Mouse (Mus musculus) lung, embryonic 14.5 days (tissue): ENCODE measurements at regions not wholly inside any gene's neighbourhood (a gene's known extent, or its start where the extent isn't known, plus 50 kb on each side); places are given as distances from the start of the nearest gene placed in this dataset.

Experiments used
- ATAC-seq: fragments of 200-750 bp; cut with Nextera tagmentation; 2 replicates; pipeline ENCODE4 v1.8.0; 2017; ENCODE audit warnings: mild to moderate bottlenecking, moderate TSS enrichment, moderate library complexity; ENCODE audit not compliant: insufficient read depth
- DNase-seq: peaks from one replicate; pipeline ENCODE4 v3.0.0-alpha.2; 2015
- H3K27ac ChIP-seq: fragments of 300-500 bp; sonication (generic); 2 replicates; pipeline ENCODE4 v1.5.1; 2014; ENCODE audit warnings: low read depth, mild to moderate bottlenecking, moderate library complexity
- H3K27me3 ChIP-seq: fragments of 300-500 bp; sonication (generic); 2 replicates; pipeline ENCODE4 v1.6.1; 2014; ENCODE audit warnings: low read length, control low read depth; ENCODE audit not compliant: insufficient read depth
- H3K36me3 ChIP-seq: fragments of 300-500 bp; sonication (generic); 2 replicates; pipeline ENCODE4 v1.6.1; 2014; ENCODE audit warnings: control low read depth; ENCODE audit not compliant: insufficient read depth
- H3K4me1 ChIP-seq: fragments of 300-500 bp; sonication (generic); 2 replicates; pipeline ENCODE4 v1.6.1; 2014; ENCODE audit warnings: antibody characterized with exemption, control low read depth; ENCODE audit not compliant: insufficient read depth
- H3K4me2 ChIP-seq: fragments of 300-500 bp; sonication (generic); 2 replicates; pipeline ENCODE4 v1.6.1; 2014; ENCODE audit warnings: mild to moderate bottlenecking
- H3K4me3 ChIP-seq: fragments of 300-500 bp; sonication (generic); 2 replicates; pipeline ENCODE4 v1.5.1; 2014; ENCODE audit warnings: low read depth, low read length
- H3K9ac ChIP-seq: fragments of 300-500 bp; sonication (generic); 2 replicates; pipeline ENCODE4 v1.6.1; 2014
- H3K9me3 ChIP-seq: fragments of 300-500 bp; sonication (generic); 2 replicates; pipeline ENCODE4 v1.6.1; 2016; ENCODE audit warnings: low read depth, low read length, control low read depth
- CTCF ChIP-seq: IDR thresholded peaks from 2 replicates; pipeline ENCODE4 v1.5.1; 2016; ENCODE audit warnings: antibody characterized with exemption, low read depth
- WGBS: fragments of 180-500 bp; shearing (Covaris S2); extraction: QIAGEN DNeasy Blood & Tissue Kit; methylation state at CpG from one replicate; pipeline ENCODE4 v1.1.7; 2014; 5-methylcytosine and 5-hydroxymethylcytosine counted together

GRCm38 (mm10) chr8:39218716-39219115, 1456.2 kb upstream of the Adam24 start:
- H3K36me3 ChIP-seq, result no peaks in the 10 kb centered on the region
- no peak for TF ChIP-seq CTCF

GRCm38 (mm10) chr8:39227239-39227638, 1447.6 kb upstream of the Adam24 start:
- no peak for ATAC-seq
- TF ChIP-seq CTCF, result no peak
- no peaks in the 10 kb centered on the region for H3K9me3 ChIP-seq

More at GRCm38 (mm10) chr8:39218716-39219115, 1456.2 kb upstream of the Adam24 start:
- ATAC-seq (no peak), DNase-seq (no peak)
- H3K4me3 ChIP-seq, result no peak overlapping the region
- no peak overlapping the region for H3K9ac ChIP-seq
- 95% methylated on average over 1 of the region's 1 CpGs for WGBS
- H3K4me2 ChIP-seq, result no peak overlapping the region
- no peaks in the 10 kb centered on the region for H3K4me1 ChIP-seq
- no peaks in the 10 kb centered on the region for H3K27me3 ChIP-seq
- H3K9me3 ChIP-seq, result no peaks in the 10 kb centered on the region
- H3K27ac ChIP-seq, result no peak overlapping the region

GRCm38 (mm10) chr8:39268970-39269497, 1405.8 kb upstream of the Adam24 start:
- no peak overlapping the region for H3K9ac ChIP-seq
- no peak overlapping the region for H3K27ac ChIP-seq
- TF ChIP-seq CTCF, result no peak
- no peaks in the 10 kb centered on the region for H3K36me3 ChIP-seq
- peak; percentile 5 for DNase-seq
- no peak overlapping the region for H3K4me3 ChIP-seq
- H3K27me3 ChIP-seq, result no peaks in the 10 kb centered on the region
- no peaks in the 10 kb centered on the region for H3K4me1 ChIP-seq
- 40% methylated on average over 5 of the region's 5 CpGs for WGBS
- no peaks in the 10 kb centered on the region for H3K9me3 ChIP-seq
- no peak for ATAC-seq
- no peak overlapping the region for H3K4me2 ChIP-seq

More at GRCm38 (mm10) chr8:39227239-39227638, 1447.6 kb upstream of the Adam24 start:
- Histone ChIP-seq H3K9ac (no peak overlapping the region), H3K27me3 (no peaks in the 10 kb centered on the region), H3K4me2 (no peak overlapping the region), H3K36me3 (no peaks in the 10 kb centered on the region), H3K27ac (no peak overlapping the region), H3K4me3 (no peak overlapping the region), H3K4me1 (no peaks in the 10 kb centered on the region)
- DNase-seq, result no peak

GRCm38 (mm10) chr8:39297548-39298306, 1377.2 kb upstream of the Adam24 start:
- DNase-seq, result peak; percentile 32
- WGBS, result 11% methylated on average over 12 of the region's 12 CpGs
- no peak overlapping the region for H3K9ac ChIP-seq

GRCm38 (mm10) chr8:39303742-39304336, 1371.0 kb upstream of the Adam24 start:
- H3K4me3 ChIP-seq, result no peak overlapping the region
- no peak overlapping the region for H3K4me2 ChIP-seq
- no peaks in the 10 kb centered on the region for H3K9me3 ChIP-seq
- no peaks in the 10 kb centered on the region for H3K36me3 ChIP-seq
- DNase-seq (peak; percentile 8), ATAC-seq (no peak; the same call in 1 of the 2 replicates)
- TF ChIP-seq CTCF, result no peak
- no peak overlapping the region for H3K9ac ChIP-seq
- H3K27ac ChIP-seq, result no peak overlapping the region
- WGBS, result 57% methylated on average over 6 of the region's 6 CpGs
- H3K27me3 ChIP-seq, result no peaks in the 10 kb centered on the region
- no peaks in the 10 kb centered on the region for H3K4me1 ChIP-seq

More at GRCm38 (mm10) chr8:39297548-39298306, 1377.2 kb upstream of the Adam24 start:
- H3K27me3 ChIP-seq, result no peaks in the 10 kb centered on the region
- H3K4me1 ChIP-seq, result peaks cover 7% of the 10 kb centered on the region; the same call in 1 of the 2 replicates
- ATAC-seq, result peak; percentile 71; the same call in 1 of the 2 replicates
- H3K36me3 ChIP-seq, result no peaks in the 10 kb centered on the region
- H3K27ac ChIP-seq, result no peak overlapping the region; the same call in 1 of the 2 replicates
- H3K4me2 ChIP-seq, result peak overlapping the region; percentile 50
- TF ChIP-seq CTCF, result no peak
- H3K9me3 ChIP-seq, result no peaks in the 10 kb centered on the region
- 0 out of 2 replicates have a peak overlapping the region, but pooled peaks have one; percentile 8 for H3K4me3 ChIP-seq

- DNase-seq, result peak; percentile 50
- Histone ChIP-seq H3K4me1 (no peaks in the 10 kb centered on the region), H3K4me3 (no peak overlapping the region), H3K9ac (no peak overlapping the region), H3K27me3 (no peaks in the 10 kb centered on the region), H3K4me2 (no peak overlapping the region), H3K27ac (no peak overlapping the region), H3K36me3 (no peaks in the 10 kb centered on the region), H3K9me3 (no peaks in the 10 kb centered on the region)
- no peak; the same call in 1 of the 2 replicates for TF ChIP-seq CTCF
- 30% methylated on average over 3 of the region's 3 CpGs for WGBS
- no peak; the same call in 1 of the 2 replicates for ATAC-seq
These were observed 1361.0 kb upstream of the Adam24 start for GRCm38 (mm10) chr8:39313854-39314253.
